Mouse (Mus musculus): ENCODE measurements at regions not wholly inside any gene's neighbourhood (a gene's known extent, or its start where the extent isn't known, plus 50 kb on each side); places are given as distances from the start of the nearest gene placed in this dataset.

DNA sequence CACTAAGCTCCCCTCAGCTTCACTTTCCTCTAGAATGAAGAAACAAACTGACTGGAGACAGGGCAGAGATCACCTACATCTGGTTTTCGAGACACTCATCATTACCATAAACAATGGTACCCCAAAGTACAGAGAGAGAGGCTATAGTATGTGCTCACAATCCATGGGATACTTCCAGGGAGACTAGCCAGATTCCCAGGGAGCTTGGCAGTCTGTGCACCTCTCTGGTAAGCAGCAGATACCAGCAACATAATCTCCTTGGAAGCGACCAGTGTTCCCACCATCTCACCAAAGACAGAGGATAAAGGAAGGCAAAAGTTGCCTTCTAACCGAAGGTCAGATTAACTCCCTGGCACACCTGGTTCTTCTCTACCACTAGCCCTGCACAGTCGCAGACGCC is 256.4 kb downstream of the Prdm2 start:
- DNase-seq, result peak; percentile 6

DNA sequence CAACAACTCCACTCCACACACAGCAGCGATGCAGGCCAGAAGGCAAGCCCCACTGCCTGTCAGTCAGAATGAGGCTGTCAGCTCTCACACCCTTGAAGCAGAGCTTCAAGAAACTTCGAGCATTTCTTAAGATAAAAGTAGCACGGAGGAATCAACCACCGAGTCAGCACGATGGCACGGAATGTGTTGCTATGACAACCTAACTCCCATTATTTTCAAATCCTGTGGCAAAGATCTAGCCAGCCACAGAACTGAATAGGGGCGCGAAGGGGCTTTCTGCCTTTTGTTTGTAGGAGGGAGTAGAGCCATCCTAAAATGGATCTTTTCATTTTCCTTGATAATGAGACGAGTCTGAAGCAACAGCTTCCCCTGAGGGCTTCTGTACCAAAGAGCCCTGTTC is 259.1 kb downstream of the Prdm2 start:
- no peak for DNase-seq

DNA sequence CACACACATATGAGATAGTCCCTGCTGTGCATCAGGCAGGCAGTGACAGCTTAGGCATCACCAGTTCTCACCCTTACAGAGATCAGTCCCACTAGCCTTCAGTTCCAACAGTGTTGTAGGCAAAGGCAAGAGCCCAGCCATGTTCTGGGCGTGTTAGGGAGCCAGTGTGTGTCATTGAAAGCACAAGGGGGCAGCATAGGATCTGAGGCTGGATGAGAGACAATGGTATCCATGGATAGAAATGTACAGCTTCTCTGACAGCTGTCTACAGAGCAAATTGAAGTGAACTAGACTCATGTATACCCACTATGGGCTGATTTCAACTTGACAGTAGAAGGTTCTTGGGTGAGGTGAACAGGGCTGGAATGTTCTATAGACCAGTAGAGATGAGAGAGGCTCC is 259.9 kb downstream of the Prdm2 start:
- no peak for DNase-seq

DNA sequence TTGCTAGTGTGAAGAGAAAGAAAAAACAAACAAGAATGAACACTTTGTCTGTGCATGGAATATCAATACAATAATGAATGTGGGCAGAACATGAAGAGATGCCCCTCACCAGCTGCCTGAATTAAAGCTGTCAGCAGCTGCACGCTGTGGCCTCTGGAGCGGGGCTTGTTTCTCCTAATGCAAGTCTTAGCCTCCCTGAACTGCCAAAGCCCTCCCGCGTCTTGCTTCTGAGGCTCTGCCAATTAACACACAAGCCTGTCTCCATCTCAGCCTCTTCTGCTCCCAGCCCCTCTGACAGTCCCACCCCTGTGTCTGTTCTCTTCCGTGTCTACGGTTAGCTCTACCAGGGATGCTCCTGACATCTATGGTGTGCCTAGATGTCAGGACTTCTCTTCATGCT is 265.1 kb downstream of the Prdm2 start:
- DNase-seq, result no peak

DNA sequence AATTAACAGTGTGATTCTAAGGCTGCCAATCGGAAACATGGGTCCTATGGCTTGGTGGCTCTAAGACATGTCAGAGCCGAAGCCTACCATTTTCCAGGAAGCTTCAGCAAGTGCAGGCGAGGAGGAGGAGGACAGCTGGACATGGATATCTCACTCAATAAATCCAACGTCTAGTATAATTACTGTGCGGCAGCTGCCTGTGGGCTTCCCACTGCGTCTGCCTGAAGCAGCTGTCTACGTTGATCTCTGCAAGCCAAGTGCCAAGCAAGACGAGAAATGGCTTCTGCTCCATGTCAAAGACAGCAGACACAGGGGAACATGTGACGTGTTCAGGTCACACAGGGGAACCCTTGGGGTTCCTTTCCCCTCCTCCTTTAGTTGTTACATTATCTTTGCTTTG is 279.2 kb downstream of the Prdm2 start:
- no peak for DNase-seq

DNA sequence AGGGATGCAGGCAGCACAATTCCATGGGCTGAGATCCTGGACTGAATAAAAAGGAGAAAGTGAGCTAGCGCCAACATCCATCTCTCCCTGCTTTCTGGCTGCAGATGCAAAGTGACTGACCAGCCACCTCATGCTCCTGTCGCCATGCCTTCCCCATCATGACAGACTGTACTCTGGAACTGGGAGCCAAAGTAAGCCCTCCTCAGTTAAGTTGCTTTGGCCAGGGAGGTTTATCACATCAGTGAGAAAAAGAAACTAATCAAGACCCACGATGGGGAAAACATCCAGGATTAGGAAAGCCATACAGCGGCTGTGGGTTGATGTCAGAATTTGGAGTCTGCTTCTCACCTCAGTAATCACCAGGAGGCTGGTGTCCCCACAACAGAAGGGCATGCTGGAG is 283.6 kb downstream of the Prdm2 start:
- no peak for DNase-seq

DNA sequence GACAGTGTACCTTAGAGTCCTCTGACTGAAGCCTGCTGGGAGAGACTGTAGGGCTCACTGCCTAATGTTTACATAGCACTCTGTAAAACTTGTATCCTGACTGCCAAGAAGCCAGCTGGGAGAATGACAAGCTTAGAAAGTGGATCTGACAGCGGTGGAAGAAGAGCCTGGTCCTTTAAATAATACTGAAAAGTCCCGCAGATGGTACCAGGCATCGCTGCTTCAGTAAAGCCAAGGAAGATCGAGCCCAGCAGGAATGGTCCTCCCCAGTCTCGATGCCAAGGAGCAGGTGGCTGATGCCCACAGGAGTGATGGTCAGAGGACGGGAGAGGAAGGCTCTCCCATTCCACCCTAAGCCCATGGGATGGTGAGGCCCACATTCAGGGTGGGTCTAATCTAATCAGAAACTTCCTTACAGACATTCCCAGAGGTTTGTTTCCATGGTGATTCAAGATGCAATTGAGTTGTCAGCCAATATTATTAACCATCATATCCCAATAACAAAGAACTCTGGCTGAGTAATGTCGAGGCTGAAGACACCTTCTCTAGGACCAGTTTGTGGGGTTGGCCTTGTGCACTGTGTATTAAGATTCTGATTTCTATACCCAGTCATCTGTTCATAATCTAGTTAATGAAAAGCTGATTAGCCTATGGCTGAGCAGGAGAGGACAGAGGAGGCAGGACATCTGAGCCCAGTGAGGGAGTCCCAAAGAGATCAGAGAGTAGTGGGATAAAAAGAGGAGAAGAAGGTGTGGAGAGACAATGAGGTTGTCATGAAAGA is 285.3 kb downstream of the Prdm2 start:
- DNase-seq, result peak; percentile 54

DNA sequence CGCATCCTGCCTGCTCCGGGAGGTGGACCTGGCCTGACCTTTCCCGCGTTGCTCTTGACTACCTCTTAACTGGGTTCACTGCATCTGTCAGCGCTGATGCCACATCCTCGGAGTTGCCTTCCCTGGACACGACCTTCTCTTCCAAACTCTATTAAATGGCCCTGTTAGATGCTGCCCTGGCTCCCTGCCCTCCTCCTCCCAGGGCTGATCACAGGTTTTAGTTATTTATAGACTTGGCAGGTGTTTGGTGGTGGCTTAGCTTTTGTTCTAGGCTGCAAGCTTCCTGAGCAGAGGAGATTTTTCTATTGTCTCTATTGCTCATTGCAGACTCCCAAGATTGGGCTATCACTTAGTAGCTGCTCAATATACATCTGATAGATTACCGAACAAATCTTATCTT is 287.7 kb downstream of the Prdm2 start:
- peak; percentile 84 for DNase-seq

DNA sequence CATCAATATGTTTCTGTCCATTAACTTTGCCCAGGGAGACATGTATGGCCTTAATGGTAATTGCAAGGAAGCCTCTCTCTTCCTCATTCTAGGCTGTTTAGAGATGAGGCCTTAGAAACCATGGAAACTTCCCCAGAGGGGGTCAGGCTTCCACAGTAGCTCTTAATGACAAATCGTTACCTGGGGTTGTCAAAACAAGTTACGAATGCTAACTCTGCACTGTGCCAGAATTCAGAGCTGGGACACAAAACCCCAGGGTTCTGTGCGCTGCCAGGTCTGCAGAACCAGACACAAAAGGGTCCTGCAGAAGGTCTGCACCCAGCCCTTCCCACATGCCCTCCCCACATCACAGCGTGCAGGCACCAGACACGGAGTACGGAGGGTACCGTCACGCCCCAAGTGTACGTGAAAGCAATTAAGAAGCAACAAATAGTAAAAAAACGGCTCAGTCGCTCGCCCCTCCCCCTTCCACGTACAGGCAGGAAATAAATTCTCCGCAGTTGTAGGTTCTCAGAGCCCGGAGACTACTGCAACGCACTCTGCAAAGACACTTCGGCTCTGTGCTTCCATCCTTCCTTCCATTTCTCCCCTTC is 303.3 kb downstream of the Prdm2 start:
- DNase-seq, result no peak

DNA sequence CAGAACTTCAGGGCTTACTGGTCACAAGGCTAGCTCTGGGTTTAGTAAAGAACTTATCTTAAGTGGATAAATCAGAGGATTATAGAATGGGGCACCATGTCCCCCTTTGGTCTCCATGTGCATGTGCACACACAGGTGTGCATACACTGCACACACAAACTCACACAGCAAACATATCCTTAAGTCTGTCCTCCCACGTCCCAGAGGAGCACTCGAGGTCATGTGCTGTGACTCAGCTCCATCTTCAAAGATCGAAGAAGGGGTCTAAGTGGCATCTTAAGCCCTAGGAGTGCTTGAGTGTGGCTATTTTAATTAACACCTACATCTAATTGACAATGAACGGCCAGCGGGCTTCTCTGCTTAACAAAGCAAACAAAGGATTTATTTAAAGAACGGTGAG is 304.0 kb downstream of the Prdm2 start:
- DNase-seq, result no peak

DNA sequence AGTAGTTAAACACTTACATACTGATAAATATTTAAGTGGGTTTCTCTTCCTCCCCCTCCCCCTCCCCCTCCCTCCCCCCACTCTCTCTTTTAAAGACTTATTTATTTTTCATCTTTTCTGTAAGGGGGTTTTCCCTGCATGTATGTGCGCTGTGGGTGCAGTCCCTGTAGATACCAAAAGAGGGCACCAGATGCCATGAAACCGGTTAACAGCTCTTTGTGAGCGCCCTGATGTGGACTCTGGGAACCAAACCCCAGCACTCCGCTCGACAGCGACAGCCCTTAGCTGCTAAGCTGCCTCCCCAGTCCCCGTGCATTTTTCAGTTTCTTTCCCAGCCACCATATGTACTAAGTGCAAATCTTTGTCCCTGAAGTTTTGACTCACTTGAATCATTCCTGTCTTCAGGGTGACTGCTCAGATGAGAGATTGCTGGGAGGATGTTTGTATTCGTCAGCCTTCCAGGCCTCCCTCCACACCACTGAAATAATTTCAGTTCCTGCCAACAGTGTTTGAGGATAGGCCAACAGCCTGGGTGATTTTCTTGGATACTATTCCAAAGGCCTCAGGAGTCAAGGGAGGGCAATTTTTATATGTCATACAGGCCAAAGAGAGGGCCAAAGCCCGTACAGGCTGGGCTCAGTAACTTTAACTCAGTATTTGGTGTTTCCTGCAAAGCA is 309.3 kb downstream of the Prdm2 start:
- no peak for DNase-seq

DNA sequence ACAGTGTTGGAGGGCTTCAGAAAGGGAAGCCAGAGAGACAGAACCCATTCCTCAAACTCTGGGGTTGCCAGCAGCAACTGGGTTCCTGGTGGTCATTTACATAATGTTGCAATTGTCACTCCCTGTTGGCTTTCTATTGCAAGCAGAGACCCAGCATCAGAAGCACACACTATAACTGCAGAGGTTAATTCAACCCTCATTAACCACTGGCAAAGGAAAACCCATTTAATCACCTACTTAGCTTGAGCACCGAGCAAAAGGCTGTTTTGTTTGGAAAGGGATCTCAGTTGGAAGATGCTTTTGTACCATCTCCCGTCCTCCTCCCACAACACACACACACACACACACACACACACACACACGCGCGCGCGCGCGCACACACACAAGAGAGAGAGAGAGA is 312.0 kb downstream of the Prdm2 start:
- DNase-seq, result no peak

DNA sequence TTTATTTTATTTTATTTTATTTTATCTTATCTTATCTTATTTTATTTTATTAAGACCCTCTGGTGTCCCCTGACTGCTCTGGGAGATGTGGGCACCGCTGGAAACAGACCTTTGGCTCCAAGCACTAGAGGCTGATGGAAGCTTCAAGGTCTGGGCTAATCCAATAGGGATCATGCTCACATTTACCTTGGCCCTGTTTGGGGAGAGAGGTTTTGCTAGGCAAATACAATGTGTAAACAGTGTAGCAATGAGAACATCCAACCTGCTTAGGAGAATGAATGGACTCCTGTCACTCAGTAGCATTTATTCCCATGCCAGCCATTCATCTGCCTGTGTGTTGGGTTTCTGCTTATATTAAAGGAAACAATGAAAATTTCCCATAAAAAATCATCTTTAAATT is 313.8 kb downstream of the Prdm2 start:
- no peak for DNase-seq

DNA sequence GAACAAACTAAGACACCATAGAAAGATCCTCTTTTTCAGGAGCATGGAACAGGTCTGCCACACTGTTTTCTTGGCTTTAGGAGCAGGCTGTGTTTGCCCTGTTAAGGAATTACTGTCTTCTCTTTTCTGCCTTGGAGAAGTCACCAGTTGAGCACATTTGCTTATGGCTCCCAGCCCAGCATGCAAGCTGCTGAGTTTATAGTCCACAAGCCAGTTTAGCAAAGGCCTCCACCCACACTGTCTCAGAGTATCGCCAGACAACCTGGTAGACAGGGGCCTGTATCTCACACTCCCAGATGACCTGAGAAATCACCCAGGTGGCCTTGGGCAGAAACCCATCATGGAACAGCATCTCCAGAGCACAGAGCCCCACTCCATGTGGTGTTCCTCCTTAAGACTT is 322.1 kb downstream of the Prdm2 start:
- DNase-seq, result peak; percentile 41

DNA sequence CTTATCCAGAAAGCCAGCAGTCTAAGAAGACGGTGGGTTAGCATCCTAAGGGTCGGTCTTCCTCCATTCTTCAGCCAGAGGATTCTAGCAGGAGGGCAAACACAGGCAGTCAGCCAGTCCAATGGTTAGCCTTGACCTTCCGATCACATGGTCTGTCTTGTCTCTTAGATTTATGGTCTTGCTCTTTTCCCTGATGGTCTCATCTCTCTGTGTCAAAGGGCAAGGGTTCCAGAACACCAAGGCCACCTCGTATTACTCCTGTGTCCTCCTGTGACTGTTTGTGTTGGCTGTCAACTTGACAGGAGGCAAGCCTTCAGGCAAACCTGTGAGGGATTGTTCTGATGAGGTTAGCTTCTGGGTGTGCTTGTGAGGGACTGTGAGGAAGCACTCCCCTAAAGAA is 323.9 kb downstream of the Prdm2 start:
- no peak for DNase-seq

DNA sequence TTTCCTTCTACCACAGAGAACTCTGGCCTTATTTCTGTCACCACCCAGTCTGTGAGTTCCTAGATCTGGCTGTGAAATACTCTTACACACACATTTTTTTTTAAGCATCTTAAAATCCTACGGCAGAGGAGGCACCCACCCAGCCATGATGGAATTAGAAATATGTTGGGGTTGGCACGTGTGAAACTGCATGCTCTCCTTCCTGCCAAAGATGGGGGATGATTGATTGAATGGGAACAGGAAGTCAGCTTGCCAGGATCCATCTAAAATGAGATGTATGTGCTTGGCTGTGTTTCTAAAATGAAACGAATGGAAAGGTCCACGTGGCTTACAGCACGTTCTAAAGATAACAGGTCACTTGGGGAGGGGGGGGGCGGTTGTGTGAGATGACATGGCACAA is 324.9 kb downstream of the Prdm2 start:
- DNase-seq, result no peak

DNA sequence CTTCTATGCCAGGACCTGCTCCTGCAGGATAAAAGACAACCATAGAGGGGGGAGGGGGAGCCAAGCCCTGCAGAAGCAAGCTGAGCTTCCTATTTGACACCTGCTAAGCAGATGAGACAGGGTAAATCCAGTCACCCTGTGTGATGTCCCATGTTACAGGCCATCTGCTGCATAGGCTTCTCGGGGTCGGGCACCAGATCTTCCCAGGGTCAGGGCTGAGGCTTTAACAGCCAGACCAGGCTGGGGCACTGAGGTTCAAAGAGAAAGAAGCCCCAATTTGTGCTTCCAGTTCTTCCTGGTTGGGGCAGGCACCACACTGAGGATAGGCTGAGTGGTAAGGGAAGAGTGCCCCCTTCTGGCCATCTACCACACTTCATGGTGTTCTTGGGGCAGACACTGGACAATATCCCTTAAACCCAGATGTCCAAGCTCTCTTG is 332.5 kb downstream of the Prdm2 start:
- DNase-seq, result peak; percentile 84

DNA sequence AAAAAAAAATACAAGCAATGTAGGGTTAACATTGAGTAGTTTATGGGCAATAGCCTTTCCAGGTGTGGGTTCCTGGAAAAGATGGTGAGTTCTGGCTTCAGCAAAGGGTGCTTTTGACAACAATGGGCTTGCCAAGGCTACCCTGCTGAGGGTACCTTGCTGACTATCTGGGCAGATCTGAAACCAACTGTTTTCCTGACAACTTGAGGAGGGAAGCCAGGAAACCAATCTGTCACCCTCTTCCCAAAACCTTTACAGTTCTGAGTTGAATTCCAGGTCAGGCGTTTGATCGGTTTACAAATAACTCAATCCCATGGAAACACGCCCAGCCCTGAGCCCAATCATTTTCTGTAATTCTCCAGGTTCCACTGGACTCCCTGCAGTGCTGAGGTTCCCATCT is 336.6 kb downstream of the Prdm2 start:
- DNase-seq, result peak; percentile 93

DNA sequence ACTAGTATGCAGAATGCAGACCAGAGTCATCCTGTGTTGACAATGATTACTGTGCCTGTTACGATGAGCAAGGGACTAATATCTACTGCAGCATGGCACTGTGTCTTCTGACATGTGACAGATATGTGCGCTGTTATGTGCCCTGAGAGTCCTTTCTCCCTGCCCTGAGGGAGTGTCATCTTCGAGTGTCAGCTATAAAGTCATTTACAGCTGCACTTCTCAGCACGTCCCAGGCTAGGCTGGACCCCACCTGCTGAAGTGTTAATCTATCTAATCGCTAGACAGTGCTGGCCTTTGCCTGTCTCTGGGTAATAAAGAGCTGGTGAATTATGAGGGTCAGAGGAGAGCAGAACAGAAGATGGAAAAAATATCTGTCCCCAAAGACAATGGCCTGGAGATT is 337.7 kb downstream of the Prdm2 start:
- no peak for DNase-seq

DNA sequence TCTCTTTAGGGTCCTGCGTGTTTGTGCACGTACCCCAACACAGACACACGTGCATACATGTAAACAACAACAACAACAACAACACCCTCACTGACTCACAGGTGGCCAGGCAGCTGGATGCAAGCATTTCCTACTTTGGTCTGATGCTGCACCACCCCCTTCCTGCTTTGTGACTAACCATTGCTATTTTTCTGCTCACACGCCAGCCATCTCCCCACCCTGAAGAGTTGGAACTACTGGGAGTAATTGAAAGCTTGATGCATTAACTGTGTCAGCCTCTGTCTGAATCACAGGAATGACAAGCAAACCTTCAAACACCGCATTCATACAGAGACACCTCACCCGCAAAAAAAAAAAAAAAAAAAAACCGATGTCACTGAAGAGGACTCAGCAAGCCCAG is 346.5 kb downstream of the Prdm2 start:
- DNase-seq, result no peak

DNA sequence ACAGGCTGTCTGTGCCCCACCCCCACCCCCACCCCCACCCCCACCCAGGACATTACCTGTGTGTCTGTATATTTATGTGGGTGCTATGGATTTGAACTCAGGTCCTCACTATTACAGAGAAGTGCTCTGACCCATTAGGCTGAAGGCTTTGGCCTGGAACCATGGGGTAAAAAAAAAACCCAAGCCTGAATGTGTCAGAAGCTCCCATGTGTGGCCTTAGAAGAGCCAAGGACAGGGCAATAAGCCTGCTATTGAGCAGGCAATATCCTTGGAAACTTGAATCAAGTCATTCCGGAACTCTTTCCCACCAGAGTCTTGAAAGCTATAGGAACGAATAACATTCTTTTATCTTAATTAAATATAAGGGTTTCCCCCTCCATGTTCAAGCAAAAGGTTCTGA is 347.2 kb downstream of the Prdm2 start:
- no peak for DNase-seq

DNA sequence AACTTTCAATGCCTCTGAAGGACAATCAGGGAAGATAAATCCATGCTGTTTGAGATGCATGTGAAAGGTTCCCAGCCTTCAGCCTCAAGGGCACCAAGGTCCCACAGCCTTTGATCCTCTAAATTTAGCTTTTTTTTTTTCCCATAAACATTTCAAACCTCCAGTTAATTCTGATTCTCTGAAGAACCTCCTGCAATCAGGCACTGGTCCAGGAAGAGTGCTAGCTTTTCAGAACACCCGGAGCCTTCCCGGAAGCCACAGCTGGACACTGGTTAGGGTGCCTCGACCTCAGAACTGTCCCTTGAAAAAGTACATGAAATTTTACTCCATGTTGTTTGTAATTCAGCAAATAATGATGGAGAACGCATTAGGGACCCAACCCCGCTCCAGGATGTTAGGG is 348.9 kb downstream of the Prdm2 start:
- DNase-seq, result no peak

DNA sequence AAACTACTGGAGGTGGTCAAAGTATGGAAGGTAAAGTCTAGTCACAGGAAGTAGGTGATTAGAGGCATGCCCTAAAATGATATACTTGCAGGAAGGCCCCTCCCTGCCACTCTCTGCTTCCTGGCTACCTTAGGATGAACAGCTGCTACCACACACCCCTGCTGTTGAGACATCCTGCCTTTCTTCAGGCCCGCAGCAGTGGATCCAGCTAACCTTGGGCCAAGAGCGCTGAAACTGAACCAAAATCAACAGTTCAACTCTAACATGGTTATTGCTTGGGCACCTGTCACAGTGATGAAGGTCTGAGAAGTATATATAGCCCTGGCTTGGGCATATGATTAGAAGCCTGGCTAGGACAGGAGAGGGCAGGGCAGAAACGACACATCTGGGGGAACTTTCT is 352.4 kb downstream of the Prdm2 start:
- peak; percentile 52 for DNase-seq

DNA sequence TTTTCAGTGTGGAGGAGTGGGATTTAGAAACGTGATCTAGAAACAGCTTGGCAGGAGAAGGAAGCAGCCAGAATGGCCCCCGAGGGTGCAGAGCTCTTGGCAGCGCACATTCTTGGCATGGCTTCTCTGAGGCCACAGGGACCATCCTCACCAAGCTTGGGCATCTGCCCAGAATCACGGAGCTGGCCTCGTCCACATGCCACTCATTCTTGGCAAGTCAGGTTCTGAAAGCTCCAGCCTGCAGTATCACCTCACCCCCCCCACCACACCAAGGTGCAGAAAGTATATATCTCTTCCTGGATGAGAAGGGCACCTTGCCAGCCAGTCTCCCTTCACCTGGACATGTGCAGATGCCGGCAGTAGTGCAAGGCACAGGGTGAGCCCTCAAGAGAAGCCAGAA is 356.2 kb downstream of the Prdm2 start:
- peak; percentile 96 for DNase-seq

Measured in cerebellum, adult 9-11 months (tissue).